Mouse (Mus musculus) neutrophil, adult 5-6 weeks (primary cell): Measurements from ENCODE around the gene Ing4. TPM values are rescaled to one million over a fixed set of nuclear protein-coding genes. Genes with fewer than 3 reads are reported as not detected.

Source experiments
- ATAC-seq: fragments of 151-379, 151-347 bp; 2 replicates; pipeline ENCODE4 v1.8.0; 2017; ENCODE audit warnings: mild to moderate bottlenecking, moderate TSS enrichment; ENCODE audit not compliant: insufficient number of reproducible peaks, poor library complexity, low FRiP score, severe bottlenecking; ENCODE audit errors: extremely low read depth
- total RNA-seq: library from RNA; stranded (forward); fragments of 200-1000 nt; gene quantifications from 2 replicates; pipeline ENCODE4 v1.2.3, GENCODE M21; 2017

Gene Ing4
- total RNA-seq, 1 experiment from 2014 or later, result 143 TPM

GRCm38 (mm10) chr6:125087937-125088336 lies 48.4 kb downstream of the Ing4 start:
- ATAC-seq, result no peak

GRCm38 (mm10) chr6:125088561-125089321 lies 49.2 kb downstream of the Ing4 start:
- ATAC-seq, result no peak

- ATAC-seq, result no peak
Observed at GRCm38 (mm10) chr6:125089521-125090321, 50.2 kb downstream of the Ing4 start.

- no peak for ATAC-seq
Observed at GRCm38 (mm10) chr6:125090341-125091085, 51.0 kb downstream of the Ing4 start.

GRCm38 (mm10) chr6:125092372-125092771 lies 52.8 kb downstream of the Ing4 start:
- ATAC-seq, result no peak

GRCm38 (mm10) chr6:125094843-125095242 lies 55.3 kb downstream of the Ing4 start:
- no peak for ATAC-seq

- ATAC-seq, result peak; percentile 58
Observed at GRCm38 (mm10) chr6:125095391-125096278, 56.1 kb downstream of the Ing4 start, which contains the start of gene Chd4. Gene Chd4 (plus strand): TSS chr6:125095981.

- ATAC-seq, result no peak
Observed at GRCm38 (mm10) chr6:125096279-125096596, 56.7 kb downstream of the Ing4 start.

GRCm38 (mm10) chr6:125096597-125097345 lies 57.2 kb downstream of the Ing4 start:
- ATAC-seq, result peak; percentile 29; the same call in 1 of the 2 replicates

GRCm38 (mm10) chr6:125097346-125097689 lies 57.8 kb downstream of the Ing4 start:
- no peak for ATAC-seq

- ATAC-seq, result no peak
Observed at GRCm38 (mm10) chr6:125097951-125098350, 58.4 kb downstream of the Ing4 start.

GRCm38 (mm10) chr6:125098513-125098912 lies 59.0 kb downstream of the Ing4 start:
- no peak for ATAC-seq

Other genes starting within 250 kb of the Ing4 start
- gene Spsb2, start 231.1 kb upstream of the Ing4 start, total RNA-seq, result 10.5 and 10.9 TPM in 2 replicates
- 43.0 and 64.8 TPM in 2 replicates for gene Tpi1, start 225.5 kb upstream of the Ing4 start, total RNA-seq
- gene Usp5, start 210.3 kb upstream of the Ing4 start, total RNA-seq, result 35.1 and 50.1 TPM in 2 replicates
- 1.4 and 3.0 TPM in 2 replicates for gene Cdca3, start 210.2 kb upstream of the Ing4 start, total RNA-seq
- gene Gnb3, start 199.5 kb upstream of the Ing4 start, total RNA-seq, result 0.70 TPM in 1 of 2 replicates, not detected in the other
- gene P3h3, start 182.0 kb upstream of the Ing4 start, total RNA-seq, result not detected in 2 replicates
- not detected in 2 replicates for gene Gpr162, start 175.8 kb upstream of the Ing4 start, total RNA-seq
- 6.8 and 7.1 TPM in 2 replicates for gene Cd4, start 151.5 kb upstream of the Ing4 start, total RNA-seq
- gene Lag3, start 128.1 kb upstream of the Ing4 start, total RNA-seq, result 0.25 and 0.70 TPM in 2 replicates
- 94.0 and 109 TPM in 2 replicates for gene Ptms, start 119.7 kb upstream of the Ing4 start, total RNA-seq
- 56.3 and 57.7 TPM in 2 replicates for gene Mlf2, start 108.4 kb upstream of the Ing4 start, total RNA-seq
- 19.1 and 23.7 TPM in 2 replicates for gene Cops7a, start 74.2 kb upstream of the Ing4 start, total RNA-seq
- gene Pianp, start 43.1 kb upstream of the Ing4 start, total RNA-seq, result not detected in 2 replicates
- 45.1 and 58.1 TPM in 2 replicates for gene Zfp384, start 30.6 kb upstream of the Ing4 start, total RNA-seq
- 26.8 and 32.7 TPM in 2 replicates for gene Acrbp, start 9.9 kb downstream of the Ing4 start, total RNA-seq
- gene Lpar5, start 28.2 kb downstream of the Ing4 start, total RNA-seq, result 1.6 and 3.1 TPM in 2 replicates
- gene Chd4, start 56.2 kb downstream of the Ing4 start, total RNA-seq, result 363 and 367 TPM in 2 replicates
- 26.8 and 26.9 TPM in 2 replicates for gene Nop2, start 92.1 kb downstream of the Ing4 start, total RNA-seq
- gene Iffo1, start 105.5 kb downstream of the Ing4 start, total RNA-seq, result 36.6 and 37.5 TPM in 2 replicates
- 562 and 577 TPM in 2 replicates for gene Gapdh, start 126.7 kb downstream of the Ing4 start, total RNA-seq
- gene Ncapd2, start 151.9 kb downstream of the Ing4 start, total RNA-seq, result 42.5 and 66.2 TPM in 2 replicates
- gene Mrpl51, start 152.0 kb downstream of the Ing4 start, total RNA-seq, result 23.8 and 25.4 TPM in 2 replicates
- gene Vamp1, start 175.8 kb downstream of the Ing4 start, total RNA-seq, result 56.0 and 57.8 TPM in 2 replicates
- gene Tapbpl, start 192.1 kb downstream of the Ing4 start, total RNA-seq, result 22.1 and 24.0 TPM in 2 replicates
- 23.3 and 25.0 TPM in 2 replicates for gene Cd27, start 197.2 kb downstream of the Ing4 start, total RNA-seq
- 0.23 TPM in 1 of 2 replicates, not detected in the other for gene Tuba3a, start 246.3 kb downstream of the Ing4 start, total RNA-seq